In the genomic region with DNA sequence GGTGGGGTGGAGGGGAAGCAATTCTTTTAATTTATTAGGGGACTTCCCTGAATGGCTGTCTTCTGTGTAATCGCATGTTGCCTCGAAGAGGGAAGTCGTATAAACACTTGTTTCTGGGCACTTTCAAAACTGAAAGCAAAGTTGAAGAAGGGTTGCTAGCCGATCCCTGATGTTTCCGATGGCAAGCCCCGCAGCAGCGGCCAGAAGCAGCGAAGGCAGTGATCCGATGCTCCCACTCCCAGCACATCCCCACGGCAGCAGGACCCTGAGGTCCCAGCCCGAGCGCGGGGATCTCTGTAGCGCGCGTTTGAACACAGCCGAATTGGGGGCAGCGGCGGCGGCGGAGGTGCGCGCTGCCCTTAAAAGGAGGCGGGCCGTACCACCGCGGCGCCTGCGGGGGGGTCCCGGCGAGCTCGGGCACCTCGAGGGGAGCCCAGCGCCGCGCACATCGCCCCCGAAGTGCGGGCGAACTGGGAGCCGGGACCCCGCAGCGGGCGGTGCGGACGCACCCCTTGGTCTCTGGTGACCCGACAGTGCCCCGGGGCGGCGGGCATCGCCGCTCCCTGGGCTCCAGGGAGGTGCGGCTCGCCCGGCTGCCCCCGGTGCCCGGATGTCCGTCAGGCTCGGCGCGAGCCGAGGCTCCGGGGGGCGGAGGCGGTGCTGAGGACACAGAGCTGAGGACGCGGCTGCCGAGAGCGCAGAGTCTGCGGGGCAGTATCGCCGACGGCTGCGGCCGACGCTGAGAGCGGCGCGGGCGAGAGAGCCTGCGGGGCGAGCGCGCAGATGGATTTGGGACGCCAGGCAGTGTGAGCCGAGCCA, we compare ENCODE assay signal across 8 mouse cellular contexts.
DNase-seq lines count a peak whose midpoint lies in the region; ATAC-seq and TF ChIP-seq lines count a peak whose summit lies in the region.

No protein-coding gene starts in this region.

- peak overlapping the region; percentile 76 to 91 for H3K4me3 ChIP-seq in ES-E14 (ENCODE audit: insufficient read depth in 1 of 2, low read depth in 1 of 2, low read length in 2 of 2, poor library complexity in 1 of 2, severe bottlenecking in 1 of 2)
- H3K4me3 ChIP-seq in forebrain, embryonic 15.5 days: peak overlapping the region; percentile 87
- peak overlapping the region; percentile 84 for H3K4me3 ChIP-seq in lung, embryonic 15.5 days
- peak overlapping the region; percentile 73 for H3K4me3 ChIP-seq in olfactory bulb, adult 2 months (ENCODE audit: insufficient read depth, low read depth, low read length)

- no peaks in the 10 kb centered on the region for H3K36me3 ChIP-seq in ES-E14 (ENCODE audit: control insufficient read depth, insufficient read depth, low read length, poor library complexity, severe bottlenecking)
- H3K36me3 ChIP-seq in forebrain, embryonic 15.5 days: no peaks in the 10 kb centered on the region
- H3K36me3 ChIP-seq in lung, embryonic 15.5 days: no peaks in the 10 kb centered on the region

- peak overlapping the region; percentile 86 for H3K4me2 ChIP-seq in forebrain, embryonic 15.5 days (replicated peaks)
- peak overlapping the region; percentile 90 for H3K4me2 ChIP-seq in lung, embryonic 15.5 days

- peak overlapping the region; percentile 78; the same call in 1 of the 2 replicates for H3K27ac ChIP-seq in ES-E14 (ENCODE audit: insufficient read depth, low read depth, low read length, poor library complexity, severe bottlenecking)
- H3K27ac ChIP-seq in forebrain, embryonic 15.5 days (replicated peaks): peak overlapping the region; percentile 83
- H3K27ac ChIP-seq in lung, embryonic 15.5 days: peak overlapping the region; percentile 95
- H3K27ac ChIP-seq in olfactory bulb, adult 2 months (ENCODE audit: insufficient read depth, low read depth, low read length): peak overlapping the region; percentile 76

- H3K4me1 ChIP-seq in ES-E14 (ENCODE audit: control insufficient read depth in 2 of 2, insufficient read depth in 2 of 2, low read length in 2 of 2, poor library complexity in 1 of 2): peaks cover 6 to 17% of the 10 kb centered on the region in 2 experiments
- H3K4me1 ChIP-seq in forebrain, embryonic 15.5 days: peaks cover 11% of the 10 kb centered on the region
- H3K4me1 ChIP-seq in lung, embryonic 15.5 days: peaks cover 24% of the 10 kb centered on the region
- peaks cover 5% of the 10 kb centered on the region; the same call in 1 of the 2 replicates for H3K4me1 ChIP-seq in olfactory bulb, adult 2 months (ENCODE audit: control insufficient read depth, insufficient read depth, low read length)

- H3K27me3 ChIP-seq in forebrain, embryonic 15.5 days: no peaks in the 10 kb centered on the region
- no peaks in the 10 kb centered on the region for H3K27me3 ChIP-seq in lung, embryonic 15.5 days

- H3K9me3 ChIP-seq in ES-E14 (ENCODE audit: control insufficient read depth, insufficient read depth, low read depth, low read length): no peaks in the 10 kb centered on the region
- H3K9me3 ChIP-seq in forebrain, embryonic 15.5 days: no peaks in the 10 kb centered on the region
- no peaks in the 10 kb centered on the region for H3K9me3 ChIP-seq in lung, embryonic 15.5 days

- TF ChIP-seq POLR2A in olfactory bulb, adult 2 months (IDR thresholded peaks at IDR 0.05; ENCODE audit: insufficient read depth, low read depth, low read length): peak; percentile 55

- H3K9ac ChIP-seq in ES-E14 (ENCODE audit: insufficient read depth, low read depth, low read length, poor library complexity, severe bottlenecking): peak overlapping the region; percentile 85
- H3K9ac ChIP-seq in forebrain, embryonic 15.5 days (replicated peaks): peak overlapping the region; percentile 72
- peak overlapping the region; percentile 64 for H3K9ac ChIP-seq in lung, embryonic 15.5 days

- intact Hi-C loops in heart, postnatal 14 days (cut with DNase I): loop anchor here (2.0 to 5.0 kb wide), 4 partner anchors 19 to 64 kb away; a partner anchor contains a TSS

- ATAC-seq in forebrain, embryonic 15.5 days (replicated peaks): peak; percentile 96
- peak; percentile 95 for ATAC-seq in lung, embryonic 15.5 days (ENCODE audit: borderline replicate concordance, extremely low read depth, low FRiP score, low TSS enrichment)

- TF ChIP-seq CTCF in olfactory bulb, adult 2 months (IDR thresholded peaks at IDR 0.05; ENCODE audit: insufficient read depth, low read depth, low read length): no peak

- no peak for DNase-seq in ES-E14 (ENCODE audit: low read depth, low spot score)
- DNase-seq in cerebellum, adult 11-12 months: peak; percentile 86
- peak; percentile 91 for DNase-seq in heart, postnatal 14 days
- DNase-seq in layer of hippocampus, adult 18-20 months (ENCODE audit: low spot score in 2 of 2): peak; percentile 76 to 87
- DNase-seq in thymus, adult 18-20 months: peak; percentile 80 to 83

- under 1% methylated on average over 76 of the region's 86 CpGs for WGBS in forebrain, embryonic 15.5 days
- WGBS in lung, embryonic 15.5 days: under 1% methylated on average over 73 of the region's 86 CpGs
- WGBS in olfactory bulb, adult 2 months: under 1% methylated on average over 85 of the region's 86 CpGs

- in situ Hi-C loops in ES-E14 (cut with MboI; ENCODE audit: low sequenced_read_pairs in 2 of 2, unreplicated experiment in 2 of 2): no loop called here

TF ChIP-seq in ES-E14, 5 proteins besides CTCF, POLR2A, EP300 and RAD21:
- TF ChIP-seq MAFK (IDR thresholded peaks at IDR 0.05; ENCODE audit: insufficient read depth, low read depth, low read length) (no peak), ZC3H11A (IDR thresholded peaks at IDR 0.05; ENCODE audit: borderline replicate concordance, low read depth, low read length) (no peak), ZNF384 (IDR thresholded peaks at IDR 0.05; ENCODE audit: low read depth, low read length) (no peak), HCFC1 (IDR thresholded peaks at IDR 0.05; ENCODE audit: borderline replicate concordance, insufficient read depth, low read length) (no peak; the same call in 1 of the 2 replicates), CHD2 (IDR thresholded peaks at IDR 0.05; ENCODE audit: low read depth, low read length) (no peak)
TF ChIP-seq in ES-E14: peak in this region for 0.
